Mouse (Mus musculus) G1E (cell line): ENCODE measurements around the gene Vcl. TPM values are rescaled to one million over a fixed set of nuclear protein-coding genes. Genes with fewer than 3 reads are reported as not detected.

ENCODE experiments used
- ATAC-seq: 2 replicates; pipeline ENCODE4 v1.8.0; 2016; ENCODE audit warnings: mild to moderate bottlenecking; ENCODE audit not compliant: insufficient number of reproducible peaks, poor library complexity, low FRiP score, severe bottlenecking; ENCODE audit errors: extremely low read depth
- DNase-seq: peaks from one replicate; pipeline ENCODE4 v3.0.0; 2012; ENCODE audit warnings: low spot score
- H3K27me3 ChIP-seq: 2 replicates; pipeline ENCODE4 v1.6.1; 2012; ENCODE audit warnings: mild to moderate bottlenecking, low read length, inconsistent platforms; ENCODE audit not compliant: insufficient read depth
- H3K36me3 ChIP-seq: replicated peaks from 2 replicates; pipeline ENCODE3; 2012; ENCODE audit warnings: mild to moderate bottlenecking, inconsistent platforms
- H3K4me1 ChIP-seq: 2 replicates; pipeline ENCODE4 v1.6.1; 2012; ENCODE audit warnings: low read depth, low read length, inconsistent platforms, mixed read lengths; ENCODE audit not compliant: insufficient read depth
- H3K4me3 ChIP-seq: 2 replicates; pipeline ENCODE4 v1.5.1; 2012; ENCODE audit warnings: low read depth, mild to moderate bottlenecking, inconsistent platforms, low read length, moderate library complexity, mixed read lengths
- H3K9me3 ChIP-seq: replicated peaks from 2 replicates; pipeline ENCODE4 v1.6.1; 2012; ENCODE audit warnings: inconsistent platforms
- CTCF ChIP-seq: IDR thresholded peaks from 2 replicates; pipeline ENCODE4 v1.5.1; 2012; ENCODE audit warnings: low read depth, low read length, inconsistent platforms, mixed read lengths
- GATA1 ChIP-seq: IDR thresholded peaks from 2 replicates; pipeline ENCODE4 v1.6.1; 2012; ENCODE audit warnings: borderline replicate concordance, low read length, inconsistent platforms, mixed read lengths
- GATA2 ChIP-seq: IDR thresholded peaks from 2 replicates; pipeline ENCODE4 v1.6.1; 2012; ENCODE audit warnings: low read depth, low read length, inconsistent platforms, borderline replicate concordance
- POLR2AphosphoS5 ChIP-seq: IDR thresholded peaks from 2 replicates; pipeline ENCODE4 v1.6.1; 2012; ENCODE audit warnings: low read depth, low read length, inconsistent platforms; ENCODE audit not compliant: insufficient replicate concordance
- TAL1 ChIP-seq: conservative IDR thresholded peaks from 2 replicates; pipeline ENCODE4 v1.6.1; 2012; ENCODE audit warnings: low read depth, low read length, inconsistent platforms, mixed read lengths
- polyA plus RNA-seq: library from polyadenylated mRNA; stranded (reverse); fragments of >175 nt; gene quantifications from 2 replicates; pipeline ENCODE4 v1.2.3, GENCODE M21; 2012
- total RNA-seq, 2 experiments: library from RNA; stranded (forward) in 1 of 2; stranded (reverse) in 1 of 2; fragments of 200-1000 nt in 1 of 2; fragments of >200 nt in 1 of 2; fragmentation: Nextera tagmentation in 1 of 2; gene quantifications; 2 replicates each; pipeline ENCODE4 v1.2.3; 2014 to 2017

The Vcl gene
- total and polyA plus RNA-seq, 3 experiments: 36.9 to 125 (median 47.3) TPM

DNA sequence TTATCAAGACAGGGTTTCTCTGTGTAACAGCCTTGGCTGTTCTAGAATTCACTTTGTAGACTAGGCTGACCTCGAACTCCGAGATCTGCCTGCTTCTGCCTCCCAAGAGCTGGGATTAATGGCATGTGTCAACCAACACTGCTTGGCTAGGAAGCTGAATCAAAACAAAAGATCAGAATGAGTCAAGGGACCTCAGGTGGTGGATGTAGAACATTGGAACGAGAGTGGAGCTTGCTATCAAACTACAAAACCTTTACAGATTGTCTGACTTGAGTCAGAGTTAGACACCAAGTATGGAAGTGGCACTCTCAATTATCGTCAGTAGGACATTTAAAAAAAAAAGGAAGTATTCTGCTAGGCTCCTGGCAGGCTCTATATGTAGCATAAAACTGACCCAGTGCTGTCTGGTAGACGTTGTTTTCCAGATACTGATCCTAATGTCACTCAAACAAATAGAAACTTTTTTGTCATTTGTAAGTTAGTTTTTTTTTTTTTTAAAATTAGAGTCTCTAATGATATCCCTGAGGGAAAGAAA is 84.7 kb downstream of the Vcl start:
- DNase-seq: no peak
- Histone ChIP-seq H3K36me3 (peaks cover 58% of the 10 kb centered on the region), H3K4me1 (no peaks in the 10 kb centered on the region), H3K4me3 (no peak overlapping the region), H3K27me3 (no peaks in the 10 kb centered on the region), H3K9me3 (no peaks in the 10 kb centered on the region)
- ATAC-seq: no peak
- TF ChIP-seq GATA1: no peak

GRCm38 (mm10) chr14:21017871-21018270 is 88.7 kb downstream of the Vcl start:
- TF ChIP-seq POLR2AphosphoS5 (no peak), TAL1 (no peak), GATA2 (no peak)
- Histone ChIP-seq H3K4me1 (no peaks in the 10 kb centered on the region), H3K27me3 (no peaks in the 10 kb centered on the region), H3K36me3 (peaks cover 71% of the 10 kb centered on the region), H3K9me3 (no peaks in the 10 kb centered on the region), H3K4me3 (no peak overlapping the region)
- ATAC-seq (no peak), DNase-seq (no peak)

DNA sequence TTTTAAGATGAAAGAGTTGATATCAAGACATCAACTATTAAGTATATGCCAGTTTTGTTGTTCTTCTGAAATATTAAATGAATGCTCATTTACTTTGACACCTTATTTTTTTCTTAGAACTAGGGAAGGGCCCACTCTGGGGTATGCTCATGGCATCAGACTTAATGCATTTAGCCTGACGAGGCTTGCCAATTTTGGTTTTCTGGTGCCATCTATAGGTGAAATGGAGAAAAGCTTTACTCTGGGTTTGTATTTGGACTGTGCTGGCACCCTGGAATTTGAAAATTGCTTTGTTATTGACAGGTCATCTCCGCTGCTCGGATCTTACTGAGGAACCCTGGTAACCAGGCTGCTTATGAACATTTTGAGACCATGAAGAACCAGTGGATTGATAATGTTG is 89.8 kb downstream of the Vcl start:
- Histone ChIP-seq H3K4me1 (no peaks in the 10 kb centered on the region), H3K27me3 (no peaks in the 10 kb centered on the region), H3K9me3 (no peaks in the 10 kb centered on the region), H3K36me3 (peaks cover 73% of the 10 kb centered on the region), H3K4me3 (no peak overlapping the region)
- TF ChIP-seq CTCF (no peak), GATA2 (no peak), POLR2AphosphoS5 (no peak)
- DNase-seq: peak; percentile 15
- no peak for ATAC-seq

DNA sequence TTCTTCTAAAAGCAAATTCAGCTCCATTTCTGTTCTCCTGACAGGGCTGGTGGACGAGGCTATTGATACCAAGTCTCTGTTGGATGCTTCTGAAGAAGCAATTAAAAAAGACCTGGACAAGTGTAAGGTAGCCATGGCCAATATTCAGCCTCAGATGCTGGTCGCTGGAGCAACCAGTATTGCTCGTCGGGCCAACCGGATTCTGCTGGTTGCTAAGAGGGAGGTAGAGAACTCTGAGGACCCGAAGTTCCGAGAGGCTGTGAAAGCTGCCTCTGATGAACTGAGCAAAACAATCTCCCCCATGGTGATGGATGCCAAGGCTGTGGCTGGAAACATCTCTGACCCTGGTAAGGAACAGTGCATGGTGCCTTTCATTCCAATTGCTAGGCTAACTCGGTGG is 91.2 kb downstream of the Vcl start:
- no peak for TF ChIP-seq POLR2AphosphoS5
- no peak for TF ChIP-seq GATA2
- TF ChIP-seq TAL1: no peak
- no peak for TF ChIP-seq CTCF
- TF ChIP-seq GATA1: no peak
- Histone ChIP-seq H3K36me3 (peaks cover 79% of the 10 kb centered on the region), H3K9me3 (no peaks in the 10 kb centered on the region), H3K4me1 (no peaks in the 10 kb centered on the region), H3K4me3 (no peak overlapping the region), H3K27me3 (no peaks in the 10 kb centered on the region)
- ATAC-seq (no peak), DNase-seq (no peak)

GRCm38 (mm10) chr14:21027542-21027941 is 98.3 kb downstream of the Vcl start:
- no peaks in the 10 kb centered on the region for H3K4me1 ChIP-seq
- no peaks in the 10 kb centered on the region for H3K27me3 ChIP-seq
- no peak for TF ChIP-seq POLR2AphosphoS5
- TF ChIP-seq TAL1: no peak
- no peak for TF ChIP-seq GATA2
- no peak for TF ChIP-seq GATA1
- TF ChIP-seq CTCF: no peak
- no peak overlapping the region for H3K4me3 ChIP-seq
- no peak for ATAC-seq
- H3K9me3 ChIP-seq: no peaks in the 10 kb centered on the region
- peaks cover 91% of the 10 kb centered on the region for H3K36me3 ChIP-seq
- no peak for DNase-seq

DNA sequence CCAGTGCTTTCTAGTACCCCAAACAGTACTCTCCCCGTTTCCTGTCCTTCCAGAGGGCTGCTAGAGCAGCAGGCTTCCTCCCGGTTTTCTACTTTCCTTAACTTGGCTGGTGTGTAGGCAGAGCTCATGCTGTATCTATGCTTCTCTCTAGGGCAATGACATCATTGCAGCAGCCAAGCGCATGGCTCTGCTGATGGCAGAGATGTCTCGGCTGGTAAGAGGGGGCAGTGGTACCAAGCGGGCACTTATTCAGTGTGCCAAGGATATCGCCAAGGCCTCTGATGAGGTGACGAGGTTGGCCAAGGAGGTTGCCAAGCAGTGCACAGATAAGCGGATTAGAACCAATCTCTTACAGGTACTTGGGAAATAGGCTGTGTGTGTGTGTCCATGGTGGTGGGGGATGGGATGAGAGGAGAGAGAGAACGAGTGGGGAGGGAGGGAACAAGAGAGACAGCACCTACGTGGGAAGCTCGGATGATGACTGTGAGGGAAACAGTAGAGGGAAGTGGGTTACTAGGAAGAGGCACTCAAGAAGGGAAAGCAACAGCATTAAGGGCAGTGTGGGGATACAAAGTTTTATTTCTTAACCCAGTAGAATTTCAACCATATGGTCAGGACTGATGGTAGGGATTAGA is 99.9 kb downstream of the Vcl start:
- Histone ChIP-seq H3K36me3 (peaks cover 94% of the 10 kb centered on the region), H3K9me3 (no peaks in the 10 kb centered on the region), H3K27me3 (no peaks in the 10 kb centered on the region), H3K4me1 (no peaks in the 10 kb centered on the region), H3K4me3 (no peak overlapping the region)
- ATAC-seq (no peak), DNase-seq (no peak)
- TF ChIP-seq CTCF (no peak), GATA1 (no peak), POLR2AphosphoS5 (no peak), TAL1 (no peak), GATA2 (no peak)
